Comparison of ENCODE assay signal across 22 mouse cellular contexts in genomic region chr11:62848301-62848700, GRCm38 (mm10). TPM values are rescaled to one million over a fixed set of nuclear protein-coding genes. Genes with fewer than 3 reads are reported as not detected.
DNase-seq lines count a peak whose midpoint lies in the region; ATAC-seq and TF ChIP-seq lines count a peak whose summit lies in the region.
"Had no signal": no experiment of that assay in that cellular context is flagged by ENCODE, and none has a peak within 500 bp of the region (broad histone marks: within the 10 kb centered on the region; RNA-seq: fewer than 3 reads in every experiment).

No protein-coding gene starts in this region.

- no peak overlapping the region for H3K9ac ChIP-seq in hindbrain, embryonic 14.5 days
- no peak overlapping the region for H3K9ac ChIP-seq in hindbrain, embryonic 12.5 days
- H3K9ac ChIP-seq in kidney, embryonic 15.5 days = no peak overlapping the region
- H3K9ac ChIP-seq: embryonic facial prominence, embryonic 15.5 days; forebrain, embryonic 15.5 days; heart, embryonic 13.5 days; liver, postnatal 0 days had no signal

- no peak overlapping the region for H3K4me3 ChIP-seq in hindbrain, embryonic 14.5 days (replicated peaks; ENCODE audit: low read length)
- H3K4me3 ChIP-seq in hindbrain, embryonic 12.5 days = no peak overlapping the region
- H3K4me3 ChIP-seq in testis, adult 2 months (ENCODE audit: control insufficient read depth, low read depth, low read length) = peak overlapping the region; percentile 70
- H3K4me3 ChIP-seq in kidney, embryonic 15.5 days (replicated peaks) = no peak overlapping the region
- H3K4me3 ChIP-seq: embryonic facial prominence, embryonic 15.5 days; forebrain, embryonic 15.5 days; heart, adult 2 months; heart, embryonic 13.5 days had no signal

- no peaks in the 10 kb centered on the region for H3K9me3 ChIP-seq in hindbrain, embryonic 14.5 days (ENCODE audit: control insufficient read depth, low read length)
- H3K9me3 ChIP-seq in hindbrain, embryonic 12.5 days (replicated peaks) = no peaks in the 10 kb centered on the region
- no peaks in the 10 kb centered on the region for H3K9me3 ChIP-seq in kidney, embryonic 15.5 days (replicated peaks)
- H3K9me3 ChIP-seq: embryonic facial prominence, embryonic 15.5 days; forebrain, embryonic 15.5 days; heart, embryonic 13.5 days had no signal

- peak; percentile 25 for DNase-seq in hindbrain, embryonic 14.5 days (ENCODE audit: low spot score)
- DNase-seq in testis, postnatal 10 days (ENCODE audit: low spot score) = no peak
- DNase-seq in embryo, embryonic 9.5 days (ENCODE audit: extremely low spot score) = peak; percentile 66
- peak; percentile 32 for DNase-seq in yolk sac, embryonic 10.5 days (ENCODE audit: low spot score)
- no peak for DNase-seq in ovary, postnatal 36 days (ENCODE audit: low spot score)
- DNase-seq: adrenal gland, adult 8-10 months; cerebellum, adult 9-10 months; gastrocnemius, postnatal 36 days; kidney, adult 11 months; liver, postnatal 0 days; right cerebral cortex, postnatal 14 days had no signal

- H3K27ac ChIP-seq in hindbrain, embryonic 14.5 days = no peak overlapping the region
- no peak overlapping the region for H3K27ac ChIP-seq in hindbrain, embryonic 12.5 days
- no peak overlapping the region for H3K27ac ChIP-seq in testis, adult 2 months (ENCODE audit: control insufficient read depth, insufficient read depth, low read depth, low read length)
- no peak overlapping the region for H3K27ac ChIP-seq in kidney, embryonic 15.5 days
- H3K27ac ChIP-seq: embryonic facial prominence, embryonic 15.5 days; forebrain, embryonic 15.5 days; heart, embryonic 13.5 days had no signal

- TF ChIP-seq POLR2A in testis, adult 2 months (IDR thresholded peaks at IDR 0.05; ENCODE audit: control insufficient read depth, low read depth, low read length) = no peak

- no peak for ATAC-seq in hindbrain, embryonic 14.5 days (ENCODE audit: low FRiP score)
- no peak for ATAC-seq in hindbrain, embryonic 12.5 days (ENCODE audit: low FRiP score)
- no peak for ATAC-seq in kidney, embryonic 15.5 days (replicated peaks; ENCODE audit: low FRiP score)
- ATAC-seq: activated CD4-positive, CD25-positive, alpha-beta regulatory T cell, adult 4 months; forebrain, embryonic 15.5 days; liver, postnatal 0 days; lung, postnatal 0 days; midbrain, embryonic 16.5 days had no signal

- H3K4me1 ChIP-seq in hindbrain, embryonic 14.5 days (replicated peaks; ENCODE audit: control insufficient read depth, insufficient read depth, low read length) = peaks cover 4% of the 10 kb centered on the region; the same call in 1 of the 2 replicates
- 0 out of 2 replicates have a peak, but pooled peaks cover 2% of the 10 kb centered on the region for H3K4me1 ChIP-seq in hindbrain, embryonic 12.5 days
- peaks cover 3% of the 10 kb centered on the region; the same call in 1 of the 2 replicates for H3K4me1 ChIP-seq in testis, adult 2 months (ENCODE audit: control insufficient read depth, insufficient read depth, low read length)
- peaks cover 12% of the 10 kb centered on the region for H3K4me1 ChIP-seq in kidney, embryonic 15.5 days
- H3K4me1 ChIP-seq: forebrain, embryonic 15.5 days had no signal

- 52% methylated on average over 2 of the region's 2 CpGs for WGBS in hindbrain, embryonic 14.5 days
- WGBS in hindbrain, embryonic 12.5 days = 36% methylated on average over 2 of the region's 2 CpGs
- 39% methylated on average over 2 of the region's 2 CpGs for WGBS in kidney, embryonic 15.5 days

- H3K27me3 ChIP-seq in hindbrain, embryonic 14.5 days (ENCODE audit: control insufficient read depth, insufficient read depth, low read length) = no peaks in the 10 kb centered on the region
- H3K27me3 ChIP-seq in hindbrain, embryonic 12.5 days = no peaks in the 10 kb centered on the region
- no peaks in the 10 kb centered on the region for H3K27me3 ChIP-seq in testis, adult 2 months (ENCODE audit: control insufficient read depth, insufficient read depth, low read length)
- no peaks in the 10 kb centered on the region for H3K27me3 ChIP-seq in kidney, embryonic 15.5 days
- H3K27me3 ChIP-seq: embryonic facial prominence, embryonic 15.5 days; forebrain, embryonic 15.5 days; heart, embryonic 13.5 days had no signal

- TF ChIP-seq CTCF in testis, adult 2 months (IDR thresholded peaks at IDR 0.05; ENCODE audit: control insufficient read depth, insufficient read depth, insufficient replicate concordance, low read depth, low read length) = no peak

- no peak overlapping the region for H3K4me2 ChIP-seq in hindbrain, embryonic 14.5 days (replicated peaks)
- H3K4me2 ChIP-seq in hindbrain, embryonic 12.5 days (replicated peaks) = no peak overlapping the region
- H3K4me2 ChIP-seq in kidney, embryonic 15.5 days = no peak overlapping the region
- H3K4me2 ChIP-seq: forebrain, embryonic 15.5 days; heart, embryonic 13.5 days; liver, embryonic 11.5 days had no signal

- no peaks in the 10 kb centered on the region for H3K36me3 ChIP-seq in hindbrain, embryonic 14.5 days (replicated peaks; ENCODE audit: control insufficient read depth, insufficient read depth)
- H3K36me3 ChIP-seq in hindbrain, embryonic 12.5 days = no peaks in the 10 kb centered on the region
- H3K36me3 ChIP-seq in testis, adult 2 months (ENCODE audit: control insufficient read depth, insufficient read depth, low read length) = no peaks in the 10 kb centered on the region; the same call in 1 of the 2 replicates
- no peaks in the 10 kb centered on the region for H3K36me3 ChIP-seq in kidney, embryonic 15.5 days
- H3K36me3 ChIP-seq: embryonic facial prominence, embryonic 15.5 days; forebrain, embryonic 15.5 days; heart, embryonic 13.5 days had no signal

RNA-seq across cellular contexts. Expression of gene Fbxw10, which starts 1.4 kb away (rescaled TPM):
- 0.25 and 0.61 TPM in 2 replicates for polyA plus RNA-seq in hindbrain, embryonic 14.5 days (2014; fragmentation: Nextera tagmentation; extraction: Ambion mirVana)
- 0.25 and 0.40 TPM in 2 replicates for polyA plus RNA-seq in hindbrain, embryonic 12.5 days (2016; fragmentation: Nextera tagmentation; extraction: Ambion mirVana)
- polyA plus RNA-seq in testis, adult 2 months (2012; rRNA removed) = 76.5 and 90.8 TPM in 2 replicates
- polyA plus RNA-seq in kidney, embryonic 15.5 days (2015; fragmentation: Nextera tagmentation; extraction: Ambion mirVana) = 0.35 and 0.46 TPM in 2 replicates

RNA-seq across cellular contexts. Expression of gene Trim16, which starts 28.3 kb away (rescaled TPM):
- polyA plus RNA-seq in hindbrain, embryonic 14.5 days (2014; fragmentation: Nextera tagmentation; extraction: Ambion mirVana) = 7.7 and 8.8 TPM in 2 replicates
- 8.0 and 9.4 TPM in 2 replicates for polyA plus RNA-seq in hindbrain, embryonic 12.5 days (2016; fragmentation: Nextera tagmentation; extraction: Ambion mirVana)
- 0.19 and 0.28 TPM in 2 replicates for polyA plus RNA-seq in testis, adult 2 months (2012; rRNA removed)
- 14.9 and 16.3 TPM in 2 replicates for polyA plus RNA-seq in kidney, embryonic 15.5 days (2015; fragmentation: Nextera tagmentation; extraction: Ambion mirVana)

RNA-seq across cellular contexts. Expression of gene Tvp23b, which starts 31.0 kb away (rescaled TPM):
- polyA plus RNA-seq in hindbrain, embryonic 14.5 days (2014; fragmentation: Nextera tagmentation; extraction: Ambion mirVana) = 52.8 and 58.9 TPM in 2 replicates
- 49.5 and 51.7 TPM in 2 replicates for polyA plus RNA-seq in hindbrain, embryonic 12.5 days (2016; fragmentation: Nextera tagmentation; extraction: Ambion mirVana)
- 21.3 and 25.5 TPM in 2 replicates for polyA plus RNA-seq in testis, adult 2 months (2012; rRNA removed)
- 70.3 and 77.3 TPM in 2 replicates for polyA plus RNA-seq in kidney, embryonic 15.5 days (2015; fragmentation: Nextera tagmentation; extraction: Ambion mirVana)

RNA-seq across cellular contexts. Expression of gene Zfp286, which starts 59.0 kb away (rescaled TPM):
- polyA plus RNA-seq in hindbrain, embryonic 14.5 days (2014; fragmentation: Nextera tagmentation; extraction: Ambion mirVana) = 27.1 and 28.9 TPM in 2 replicates
- polyA plus RNA-seq in hindbrain, embryonic 12.5 days (2016; fragmentation: Nextera tagmentation; extraction: Ambion mirVana) = 31.2 and 31.9 TPM in 2 replicates
- 7.8 and 8.1 TPM in 2 replicates for polyA plus RNA-seq in testis, adult 2 months (2012; rRNA removed)
- 17.6 and 17.8 TPM in 2 replicates for polyA plus RNA-seq in kidney, embryonic 15.5 days (2015; fragmentation: Nextera tagmentation; extraction: Ambion mirVana)

Comparison
In these comparisons a context has a peak if more than half of its experiments do, and no peak if none do; other contexts are left out.
1. DNase-seq: peak in hindbrain, embryonic 14.5 days (single experiment), embryo, embryonic 9.5 days (single experiment) and yolk sac, embryonic 10.5 days (single experiment); none in testis, postnatal 10 days (single experiment) and ovary, postnatal 36 days (single experiment).
2. RNA of gene Fbxw10, which starts 1.4 kb away (polyA plus RNA-seq): 76.5 to 90.8 TPM in testis, adult 2 months; 0.25 to 0.40 TPM in hindbrain, embryonic 12.5 days, 0.35 to 0.46 TPM in kidney, embryonic 15.5 days and 0.25 to 0.61 TPM in hindbrain, embryonic 14.5 days; every median in the first group is over 10 times any median in the second.